Comparison of ENCODE assay signal across 14 mouse cellular contexts in genomic region chr7:45000539-45001114, GRCm38 (mm10). TPM values are rescaled to one million over a fixed set of nuclear protein-coding genes. Genes with fewer than 3 reads are reported as not detected.
DNase-seq lines count a peak whose midpoint lies in the region; ATAC-seq and TF ChIP-seq lines count a peak whose summit lies in the region.
"Had no signal": no experiment of that assay in that cellular context is flagged by ENCODE, and none has a peak within 500 bp of the region (broad histone marks: within the 10 kb centered on the region; RNA-seq: fewer than 3 reads in every experiment).

No protein-coding gene starts in this region.

- no peak overlapping the region for H3K4me3 ChIP-seq in kidney, postnatal 0 days (replicated peaks; ENCODE audit: low read depth, low read length)
- peak overlapping the region; percentile 20; the same call in 1 of the 2 replicates for H3K4me3 ChIP-seq in E14TG2a.4 (replicated peaks; ENCODE audit: low read length)
- no peak overlapping the region for H3K4me3 ChIP-seq in embryonic facial prominence, embryonic 15.5 days (replicated peaks)
- H3K4me3 ChIP-seq: hindbrain, embryonic 15.5 days; layer of hippocampus, adult 2 months; lung, embryonic 15.5 days had no signal

- H3K27me3 ChIP-seq in kidney, postnatal 0 days (ENCODE audit: insufficient read depth, low read length) = no peaks in the 10 kb centered on the region
- no peaks in the 10 kb centered on the region for H3K27me3 ChIP-seq in E14TG2a.4 (ENCODE audit: insufficient read depth, low read length)
- H3K27me3 ChIP-seq in embryonic facial prominence, embryonic 15.5 days = no peaks in the 10 kb centered on the region
- H3K27me3 ChIP-seq: hindbrain, embryonic 15.5 days; lung, embryonic 15.5 days had no signal

- no peak for ATAC-seq in kidney, postnatal 0 days (replicated peaks; ENCODE audit: low FRiP score, low read depth)
- no peak for ATAC-seq in embryonic facial prominence, embryonic 15.5 days (ENCODE audit: insufficient number of reproducible peaks, low FRiP score, low TSS enrichment, low read depth)
- ATAC-seq: forebrain, postnatal 0 days; midbrain, embryonic 16.5 days had no signal

- H3K9ac ChIP-seq in kidney, postnatal 0 days (ENCODE audit: low read depth, low read length) = no peak overlapping the region
- no peak overlapping the region for H3K9ac ChIP-seq in embryonic facial prominence, embryonic 15.5 days
- H3K9ac ChIP-seq: forebrain, postnatal 0 days; hindbrain, embryonic 15.5 days; lung, embryonic 15.5 days had no signal

- 0 out of 2 replicates have a peak overlapping the region, but pooled peaks have one; percentile 25 for H3K27ac ChIP-seq in kidney, postnatal 0 days
- H3K27ac ChIP-seq in embryonic facial prominence, embryonic 15.5 days (replicated peaks) = peak overlapping the region; percentile 34; the same call in 1 of the 2 replicates
- H3K27ac ChIP-seq: hindbrain, embryonic 15.5 days; layer of hippocampus, adult 2 months had no signal

- H3K9me3 ChIP-seq in kidney, postnatal 0 days (replicated peaks; ENCODE audit: low read length) = no peaks in the 10 kb centered on the region
- no peaks in the 10 kb centered on the region for H3K9me3 ChIP-seq in E14TG2a.4 (ENCODE audit: low read length)
- no peaks in the 10 kb centered on the region for H3K9me3 ChIP-seq in embryonic facial prominence, embryonic 15.5 days (replicated peaks)
- H3K9me3 ChIP-seq: hindbrain, embryonic 15.5 days; lung, embryonic 15.5 days had no signal

- H3K36me3 ChIP-seq in kidney, postnatal 0 days (ENCODE audit: insufficient read depth, low read length) = peaks cover 50% of the 10 kb centered on the region
- H3K36me3 ChIP-seq in E14TG2a.4 (ENCODE audit: insufficient read depth, low read length) = peaks cover 69% of the 10 kb centered on the region
- H3K36me3 ChIP-seq in embryonic facial prominence, embryonic 15.5 days = peaks cover 61% of the 10 kb centered on the region

- 69% methylated on average over 21 of the region's 21 CpGs for WGBS in kidney, postnatal 0 days
- 84% methylated on average over 21 of the region's 21 CpGs for WGBS in embryonic facial prominence, embryonic 15.5 days

- DNase-seq in heart, adult 11 months = peak; percentile 94
- DNase-seq in heart, adult 9 months (ENCODE audit: low spot score in 2 of 2) = no peak
- no peak for DNase-seq in kidney, postnatal 0 days (ENCODE audit: low spot score)
- no peak for DNase-seq in kidney, adult 9 months
- no peak for DNase-seq in Muller cell, postnatal 12 days (ENCODE audit: inconsistent ontology term)
- DNase-seq in urinary bladder, postnatal 25 days (ENCODE audit: low spot score) = no peak
- DNase-seq: cerebellum, adult 2 months; forebrain, postnatal 0 days had no signal

- peaks cover 18% of the 10 kb centered on the region for H3K4me1 ChIP-seq in kidney, postnatal 0 days (replicated peaks; ENCODE audit: insufficient read depth, low read length)
- H3K4me1 ChIP-seq in E14TG2a.4 (replicated peaks; ENCODE audit: low read depth, low read length) = peaks cover 69% of the 10 kb centered on the region
- H3K4me1 ChIP-seq in embryonic facial prominence, embryonic 15.5 days = peaks cover 42% of the 10 kb centered on the region

- H3K4me2 ChIP-seq in kidney, postnatal 0 days (ENCODE audit: low read length) = 0 out of 2 replicates have a peak overlapping the region, but pooled peaks have one; percentile 1
- no peak overlapping the region for H3K4me2 ChIP-seq in embryonic facial prominence, embryonic 15.5 days (replicated peaks)
- H3K4me2 ChIP-seq: hindbrain, embryonic 15.5 days had no signal

- TF ChIP-seq CTCF in kidney, postnatal 0 days (IDR thresholded peaks at IDR 0.05; ENCODE audit: low read depth) = no peak
- no peak for TF ChIP-seq CTCF in E14TG2a.4 (conservative IDR thresholded peaks at IDR 0.05; ENCODE audit: low read length)

RNA-seq across cellular contexts. Expression of gene Bcl2l12, which starts 2.1 kb away (rescaled TPM):
- polyA plus RNA-seq in kidney, postnatal 0 days (2015; fragmentation: Nextera tagmentation; extraction: Ambion mirVana) = 42.8 and 43.4 TPM in 2 replicates
- polyA plus RNA-seq in embryonic facial prominence, embryonic 15.5 days (2015; fragmentation: Nextera tagmentation; extraction: Ambion mirVana) = 59.1 and 67.7 TPM in 2 replicates

RNA-seq across cellular contexts. Expression of gene Irf3, which starts 3.2 kb away (rescaled TPM):
- polyA plus RNA-seq in kidney, postnatal 0 days (2015; fragmentation: Nextera tagmentation; extraction: Ambion mirVana) = 73.6 and 76.0 TPM in 2 replicates
- polyA plus RNA-seq in embryonic facial prominence, embryonic 15.5 days (2015; fragmentation: Nextera tagmentation; extraction: Ambion mirVana) = 109 and 110 TPM in 2 replicates

RNA-seq across cellular contexts. Expression of gene Prmt1, which starts 14.3 kb away (rescaled TPM):
- polyA plus RNA-seq in kidney, postnatal 0 days (2015; fragmentation: Nextera tagmentation; extraction: Ambion mirVana) = 414 and 449 TPM in 2 replicates
- polyA plus RNA-seq in embryonic facial prominence, embryonic 15.5 days (2015; fragmentation: Nextera tagmentation; extraction: Ambion mirVana) = 455 and 479 TPM in 2 replicates

RNA-seq across cellular contexts. Expression of gene Scaf1, which starts 15.5 kb away (rescaled TPM):
- 25.6 and 27.3 TPM in 2 replicates for polyA plus RNA-seq in kidney, postnatal 0 days (2015; fragmentation: Nextera tagmentation; extraction: Ambion mirVana)
- 40.7 and 41.9 TPM in 2 replicates for polyA plus RNA-seq in embryonic facial prominence, embryonic 15.5 days (2015; fragmentation: Nextera tagmentation; extraction: Ambion mirVana)

RNA-seq across cellular contexts. Expression of gene Rras, which starts 17.1 kb away (rescaled TPM):
- polyA plus RNA-seq in kidney, postnatal 0 days (2015; fragmentation: Nextera tagmentation; extraction: Ambion mirVana) = 47.6 and 53.0 TPM in 2 replicates
- polyA plus RNA-seq in embryonic facial prominence, embryonic 15.5 days (2015; fragmentation: Nextera tagmentation; extraction: Ambion mirVana) = 41.3 and 47.6 TPM in 2 replicates
